Mouse (Mus musculus): ENCODE measurements around the gene Olfr31.

Gene Olfr31

GRCm38 (mm10) chr14:14322528-14322927 lies at the start of gene Olfr31:
Olfr31 (plus strand) TSS chr14:14322828.
- in situ Hi-C loops (cut with MboI; ENCODE audit: low sequenced_read_pairs): no loop called here

GRCm38 (mm10) chr14:14294426-14294825 lies 28.2 kb upstream of the Olfr31 start:
- in situ Hi-C loops (cut with MboI; ENCODE audit: low sequenced_read_pairs): no loop called here

GRCm38 (mm10) chr14:14308938-14309337 lies 13.7 kb upstream of the Olfr31 start:
- in situ Hi-C loops (cut with MboI; ENCODE audit: low sequenced_read_pairs): no loop called here

- in situ Hi-C loops (cut with MboI; ENCODE audit: low sequenced_read_pairs): no loop called here
Measured at GRCm38 (mm10) chr14:14309416-14309815, 13.2 kb upstream of the Olfr31 start.

GRCm38 (mm10) chr14:14345113-14345871 lies 22.7 kb downstream of the Olfr31 start:
- in situ Hi-C loops (cut with MboI; ENCODE audit: low sequenced_read_pairs): no loop called here

GRCm38 (mm10) chr14:14345948-14346812 lies 23.6 kb downstream of the Olfr31 start, which contains the start of gene Il3ra:
Il3ra (plus strand) TSS chr14:14346275.
- in situ Hi-C loops (cut with MboI; ENCODE audit: low sequenced_read_pairs): no loop called here

- in situ Hi-C loops (cut with MboI; ENCODE audit: low sequenced_read_pairs): no loop called here
Measured at GRCm38 (mm10) chr14:14346813-14347100, 24.1 kb downstream of the Olfr31 start.

GRCm38 (mm10) chr14:14347151-14347835 lies 24.7 kb downstream of the Olfr31 start:
- in situ Hi-C loops (cut with MboI; ENCODE audit: low sequenced_read_pairs): no loop called here

GRCm38 (mm10) chr14:14347836-14348621 lies 25.4 kb downstream of the Olfr31 start:
- in situ Hi-C loops (cut with MboI; ENCODE audit: low sequenced_read_pairs): no loop called here

- in situ Hi-C loops (cut with MboI; ENCODE audit: low sequenced_read_pairs): no loop called here
Measured at GRCm38 (mm10) chr14:14348674-14349401, 26.2 kb downstream of the Olfr31 start.

GRCm38 (mm10) chr14:14349485-14350262 lies 27.0 kb downstream of the Olfr31 start:
- in situ Hi-C loops (cut with MboI; ENCODE audit: low sequenced_read_pairs): no loop called here

- in situ Hi-C loops (cut with MboI; ENCODE audit: low sequenced_read_pairs): no loop called here
Measured at GRCm38 (mm10) chr14:14350263-14351147, 27.9 kb downstream of the Olfr31 start.

GRCm38 (mm10) chr14:14351148-14351455 lies 28.5 kb downstream of the Olfr31 start:
- in situ Hi-C loops (cut with MboI; ENCODE audit: low sequenced_read_pairs): no loop called here

- in situ Hi-C loops (cut with MboI; ENCODE audit: low sequenced_read_pairs): no loop called here
Measured at GRCm38 (mm10) chr14:14351721-14352590, 29.3 kb downstream of the Olfr31 start.

- in situ Hi-C loops (cut with MboI; ENCODE audit: low sequenced_read_pairs): no loop called here
Measured at GRCm38 (mm10) chr14:14352606-14353005, 30.0 kb downstream of the Olfr31 start.

GRCm38 (mm10) chr14:14353081-14353732 lies 30.6 kb downstream of the Olfr31 start:
- in situ Hi-C loops (cut with MboI; ENCODE audit: low sequenced_read_pairs): no loop called here

Measured in CH12F3 (cell line).